Mouse (Mus musculus): ENCODE data around the gene Opcml. TPM values are rescaled to one million over a fixed set of nuclear protein-coding genes. Genes with fewer than 3 reads are reported as not detected.

The Opcml gene
- polyA plus RNA-seq, 1 experiment, result 0.06 TPM

GRCm38 (mm10) chr9:28738451-28738860 lies 947.9 kb downstream of the Opcml start:
- no peak overlapping the region for H3K4me3 ChIP-seq (ENCODE audit: insufficient read depth, poor library complexity, severe bottlenecking)
- no peaks in the 10 kb centered on the region for H3K36me3 ChIP-seq (ENCODE audit: control insufficient read depth, insufficient read depth)
- H3K27me3 ChIP-seq (ENCODE audit: control insufficient read depth, insufficient read depth, insufficient read length), result no peaks in the 10 kb centered on the region
- no peak for TF ChIP-seq CTCF (IDR thresholded peaks at IDR 0.05; ENCODE audit: control insufficient read depth, insufficient read depth, insufficient read length)
- TF ChIP-seq MYOG (IDR thresholded peaks at IDR 0.05; ENCODE audit: control insufficient read depth, extremely low read depth, insufficient read length), result no peak
- no peak for TF ChIP-seq FOSL1 (IDR thresholded peaks at IDR 0.05; ENCODE audit: insufficient read depth, low read length, poor library complexity, severe bottlenecking)
- no peak for TF ChIP-seq USF1 (IDR thresholded peaks at IDR 0.05; ENCODE audit: low read depth)
- no peak for TF ChIP-seq MAX (IDR thresholded peaks at IDR 0.05)
- TF ChIP-seq CEBPB (IDR thresholded peaks at IDR 0.05; ENCODE audit: low read depth), result no peak
- no peak for TF ChIP-seq MYOD1 (IDR thresholded peaks at IDR 0.05; ENCODE audit: control insufficient read depth, insufficient read length, low read depth)
- no peak overlapping the region for H3ac ChIP-seq (ENCODE audit: control insufficient read depth, insufficient read length, low read depth)
- no peaks in the 10 kb centered on the region for H3K79me3 ChIP-seq (ENCODE audit: low read depth)
- H3K79me2 ChIP-seq (ENCODE audit: control insufficient read depth, insufficient read depth), result no peaks in the 10 kb centered on the region

- no peaks in the 10 kb centered on the region for H3K79me3 ChIP-seq (ENCODE audit: low read depth)
- TF ChIP-seq USF1 (IDR thresholded peaks at IDR 0.05; ENCODE audit: low read depth) (no peak), MYOG (IDR thresholded peaks at IDR 0.05; ENCODE audit: control insufficient read depth, extremely low read depth, insufficient read length) (no peak), MYOD1 (IDR thresholded peaks at IDR 0.05; ENCODE audit: control insufficient read depth, insufficient read length, low read depth) (no peak), CTCF (IDR thresholded peaks at IDR 0.05; ENCODE audit: control insufficient read depth, insufficient read depth, insufficient read length) (no peak), FOSL1 (IDR thresholded peaks at IDR 0.05; ENCODE audit: insufficient read depth, low read length, poor library complexity, severe bottlenecking) (no peak), MAX (IDR thresholded peaks at IDR 0.05) (no peak), CEBPB (IDR thresholded peaks at IDR 0.05; ENCODE audit: low read depth) (no peak)
- H3K4me3 ChIP-seq (ENCODE audit: insufficient read depth, poor library complexity, severe bottlenecking), result no peak overlapping the region
- no peak overlapping the region for H3ac ChIP-seq (ENCODE audit: control insufficient read depth, insufficient read length, low read depth)
- H3K36me3 ChIP-seq (ENCODE audit: control insufficient read depth, insufficient read depth), result no peaks in the 10 kb centered on the region
- H3K79me2 ChIP-seq (ENCODE audit: control insufficient read depth, insufficient read depth), result no peaks in the 10 kb centered on the region
- H3K27me3 ChIP-seq (ENCODE audit: control insufficient read depth, insufficient read depth, insufficient read length), result no peaks in the 10 kb centered on the region
Measured at GRCm38 (mm10) chr9:28744771-28745170, 954.2 kb downstream of the Opcml start.

- no peaks in the 10 kb centered on the region for H3K79me3 ChIP-seq (ENCODE audit: low read depth)
- no peak overlapping the region for H3K4me3 ChIP-seq (ENCODE audit: insufficient read depth, poor library complexity, severe bottlenecking)
- no peak overlapping the region for H3ac ChIP-seq (ENCODE audit: control insufficient read depth, insufficient read length, low read depth)
- H3K79me2 ChIP-seq (ENCODE audit: control insufficient read depth, insufficient read depth), result no peaks in the 10 kb centered on the region
- no peak for TF ChIP-seq MYOD1 (IDR thresholded peaks at IDR 0.05; ENCODE audit: control insufficient read depth, insufficient read length, low read depth)
- TF ChIP-seq CTCF (IDR thresholded peaks at IDR 0.05; ENCODE audit: control insufficient read depth, insufficient read depth, insufficient read length), result peak; percentile 9
- no peaks in the 10 kb centered on the region for H3K36me3 ChIP-seq (ENCODE audit: control insufficient read depth, insufficient read depth)
- H3K27me3 ChIP-seq (ENCODE audit: control insufficient read depth, insufficient read depth, insufficient read length), result no peaks in the 10 kb centered on the region
Measured at GRCm38 (mm10) chr9:28748902-28749301, 958.3 kb downstream of the Opcml start.

GRCm38 (mm10) chr9:28752908-28753307 lies 962.3 kb downstream of the Opcml start:
- H3ac ChIP-seq (ENCODE audit: control insufficient read depth, insufficient read length, low read depth), result no peak overlapping the region
- H3K27me3 ChIP-seq (ENCODE audit: control insufficient read depth, insufficient read depth, insufficient read length), result no peaks in the 10 kb centered on the region
- TF ChIP-seq MYOG (IDR thresholded peaks at IDR 0.05; ENCODE audit: control insufficient read depth, extremely low read depth, insufficient read length), result no peak
- TF ChIP-seq CEBPB (IDR thresholded peaks at IDR 0.05; ENCODE audit: low read depth), result no peak
- no peak for TF ChIP-seq CTCF (IDR thresholded peaks at IDR 0.05; ENCODE audit: control insufficient read depth, insufficient read depth, insufficient read length)
- TF ChIP-seq USF1 (IDR thresholded peaks at IDR 0.05; ENCODE audit: low read depth), result no peak
- TF ChIP-seq MYOD1 (IDR thresholded peaks at IDR 0.05; ENCODE audit: control insufficient read depth, insufficient read length, low read depth), result no peak
- no peaks in the 10 kb centered on the region for H3K36me3 ChIP-seq (ENCODE audit: control insufficient read depth, insufficient read depth)
- no peaks in the 10 kb centered on the region for H3K79me3 ChIP-seq (ENCODE audit: low read depth)
- no peaks in the 10 kb centered on the region for H3K79me2 ChIP-seq (ENCODE audit: control insufficient read depth, insufficient read depth)
- no peak overlapping the region for H3K4me3 ChIP-seq (ENCODE audit: insufficient read depth, poor library complexity, severe bottlenecking)

DNA sequence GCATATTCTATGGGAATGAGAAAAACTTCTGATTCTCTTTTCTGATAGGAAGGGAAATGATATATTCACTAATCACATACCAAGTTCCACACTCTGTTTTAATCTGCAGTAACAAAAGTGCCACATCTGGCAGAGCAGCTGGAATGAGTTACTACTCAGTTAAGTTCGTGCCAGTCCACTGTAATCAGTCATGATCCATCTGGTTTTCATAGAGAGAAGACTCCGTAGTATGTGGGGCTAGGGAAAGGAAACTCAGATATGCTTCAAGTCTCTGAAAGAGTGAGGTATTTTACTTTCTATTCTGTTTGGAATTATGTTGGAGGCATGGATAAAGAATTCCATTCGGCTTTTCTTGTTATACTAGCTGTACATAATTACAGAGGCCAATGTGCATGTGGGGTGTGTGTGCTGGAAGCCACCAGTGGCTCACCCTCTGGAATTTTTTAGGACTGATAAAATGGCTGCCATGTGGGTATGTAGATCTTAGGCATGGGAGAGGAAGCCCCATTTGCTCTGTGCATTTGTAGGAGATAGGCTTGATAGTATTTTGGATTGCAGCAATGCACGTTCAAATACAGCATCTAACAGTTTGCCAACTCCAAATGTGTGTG lies 966.4 kb downstream of the Opcml start:
- H3K79me3 ChIP-seq (ENCODE audit: low read depth), result no peaks in the 10 kb centered on the region
- H3K4me3 ChIP-seq (ENCODE audit: insufficient read depth, poor library complexity, severe bottlenecking), result no peak overlapping the region
- H3ac ChIP-seq (ENCODE audit: control insufficient read depth, insufficient read length, low read depth), result no peak overlapping the region
- no peaks in the 10 kb centered on the region for H3K27me3 ChIP-seq (ENCODE audit: control insufficient read depth, insufficient read depth, insufficient read length)
- no peaks in the 10 kb centered on the region for H3K36me3 ChIP-seq (ENCODE audit: control insufficient read depth, insufficient read depth)
- no peaks in the 10 kb centered on the region for H3K79me2 ChIP-seq (ENCODE audit: control insufficient read depth, insufficient read depth)
- no peak for TF ChIP-seq MYOD1 (IDR thresholded peaks at IDR 0.05; ENCODE audit: control insufficient read depth, insufficient read length, low read depth)
- TF ChIP-seq FOSL1 (IDR thresholded peaks at IDR 0.05; ENCODE audit: insufficient read depth, low read length, poor library complexity, severe bottlenecking), result no peak
- no peak for TF ChIP-seq MAX (IDR thresholded peaks at IDR 0.05)
- TF ChIP-seq MYOG (IDR thresholded peaks at IDR 0.05; ENCODE audit: control insufficient read depth, extremely low read depth, insufficient read length), result no peak
- TF ChIP-seq CTCF (IDR thresholded peaks at IDR 0.05; ENCODE audit: control insufficient read depth, insufficient read depth, insufficient read length), result no peak
- TF ChIP-seq USF1 (IDR thresholded peaks at IDR 0.05; ENCODE audit: low read depth), result no peak
- no peak for TF ChIP-seq CEBPB (IDR thresholded peaks at IDR 0.05; ENCODE audit: low read depth)

DNA sequence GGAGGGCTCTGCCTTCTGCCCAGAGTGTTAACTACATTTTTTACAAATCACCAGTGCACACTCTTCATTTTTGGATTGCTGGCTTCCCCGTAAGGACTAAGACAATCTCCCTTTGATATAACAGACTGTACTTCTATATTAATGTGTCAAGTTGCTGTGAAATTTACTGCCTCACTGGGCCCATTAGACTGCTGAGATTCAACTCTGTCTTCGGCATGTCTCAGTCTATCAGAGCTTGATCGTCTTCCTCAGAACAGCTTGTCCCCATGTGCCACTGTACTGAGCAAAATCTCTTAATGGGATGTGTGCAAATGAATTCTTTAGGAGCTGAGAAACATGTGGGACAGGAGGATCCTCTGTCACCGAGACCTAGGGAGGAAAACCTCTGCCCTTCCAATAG lies 970.9 kb downstream of the Opcml start:
- H3K27me3 ChIP-seq (ENCODE audit: control insufficient read depth, insufficient read depth, insufficient read length), result no peaks in the 10 kb centered on the region
- no peaks in the 10 kb centered on the region for H3K79me3 ChIP-seq (ENCODE audit: low read depth)
- no peaks in the 10 kb centered on the region for H3K79me2 ChIP-seq (ENCODE audit: control insufficient read depth, insufficient read depth)
- TF ChIP-seq CEBPB (IDR thresholded peaks at IDR 0.05; ENCODE audit: low read depth) (no peak), MAX (IDR thresholded peaks at IDR 0.05) (no peak), FOSL1 (IDR thresholded peaks at IDR 0.05; ENCODE audit: insufficient read depth, low read length, poor library complexity, severe bottlenecking) (no peak), USF1 (IDR thresholded peaks at IDR 0.05; ENCODE audit: low read depth) (no peak), MYOD1 (IDR thresholded peaks at IDR 0.05; ENCODE audit: control insufficient read depth, insufficient read length, low read depth) (no peak), CTCF (IDR thresholded peaks at IDR 0.05; ENCODE audit: control insufficient read depth, insufficient read depth, insufficient read length) (no peak), MYOG (IDR thresholded peaks at IDR 0.05; ENCODE audit: control insufficient read depth, extremely low read depth, insufficient read length) (no peak)
- H3K36me3 ChIP-seq (ENCODE audit: control insufficient read depth, insufficient read depth), result no peaks in the 10 kb centered on the region
- H3K4me3 ChIP-seq (ENCODE audit: insufficient read depth, poor library complexity, severe bottlenecking), result no peak overlapping the region
- no peak overlapping the region for H3ac ChIP-seq (ENCODE audit: control insufficient read depth, insufficient read length, low read depth)
